Mouse (Mus musculus) monocyte, adult 2 months (primary cell): ENCODE measurements around the gene Cpeb1.
"Not testable (repeated sequence)": the region's sequence is repeated elsewhere in the genome, so short reads cannot be mapped to it uniquely, and the experiment has no call there.

Experiments
- DNase-seq, 2 experiments: peaks; one replicate each; pipeline ENCODE4 v3.0.0; 2022; ENCODE audit warnings: low spot score in 2 of 2, low read depth in 1 of 2

Gene Cpeb1

GRCm38 (mm10) chr7:81455155-81455651, at the start of gene Cpeb1:
TSS of gene Cpeb1 (minus strand) at chr7:81455465.
- DNase-seq, result no peak

GRCm38 (mm10) chr7:81501050-81501449, 45.8 kb upstream of the Cpeb1 start:
- DNase-seq, result no peak

- no peak for DNase-seq
Measured at GRCm38 (mm10) chr7:81498181-81498580, 42.9 kb upstream of the Cpeb1 start, which contains the start of gene BC048679. TSS of gene BC048679 (minus strand) at chr7:81498281.

- no peak for DNase-seq
Measured at GRCm38 (mm10) chr7:81497171-81497570, 41.9 kb upstream of the Cpeb1 start.

- DNase-seq, result no peak
Measured at GRCm38 (mm10) chr7:81493331-81494021, 38.2 kb upstream of the Cpeb1 start, which contains the start of gene Ap3b2. TSS of gene Ap3b2 (minus strand) at chr7:81493925.

GRCm38 (mm10) chr7:81492628-81493027, 37.4 kb upstream of the Cpeb1 start:
- DNase-seq, result no peak

- DNase-seq, result no peak
Measured at GRCm38 (mm10) chr7:81489649-81490048, 34.4 kb upstream of the Cpeb1 start.

GRCm38 (mm10) chr7:81480800-81481199, 25.5 kb upstream of the Cpeb1 start:
- DNase-seq, result no peak

GRCm38 (mm10) chr7:81479531-81480090, 24.3 kb upstream of the Cpeb1 start:
- no peak for DNase-seq

GRCm38 (mm10) chr7:81478261-81478660, 23.0 kb upstream of the Cpeb1 start:
- DNase-seq, result not testable (repeated sequence)

GRCm38 (mm10) chr7:81476833-81477232, 21.6 kb upstream of the Cpeb1 start:
- no peak for DNase-seq

- DNase-seq, result no peak
Measured at GRCm38 (mm10) chr7:81475221-81475620, 20.0 kb upstream of the Cpeb1 start.

GRCm38 (mm10) chr7:81464906-81465450, 9.7 kb upstream of the Cpeb1 start:
- DNase-seq, result no peak

- no peak for DNase-seq
Measured at GRCm38 (mm10) chr7:81464116-81464515, 8.9 kb upstream of the Cpeb1 start.

GRCm38 (mm10) chr7:81462815-81463214, 7.5 kb upstream of the Cpeb1 start:
- no peak for DNase-seq

- no peak for DNase-seq
Measured at GRCm38 (mm10) chr7:81454331-81455039, 780 bp downstream of the Cpeb1 start.

- no peak for DNase-seq
Measured at GRCm38 (mm10) chr7:81453443-81454274, 1.6 kb downstream of the Cpeb1 start.

GRCm38 (mm10) chr7:81452971-81453441, 2.3 kb downstream of the Cpeb1 start:
- DNase-seq, result no peak

- no peak for DNase-seq
Measured at GRCm38 (mm10) chr7:81398957-81399356, 56.3 kb downstream of the Cpeb1 start.

GRCm38 (mm10) chr7:81379363-81379762, 75.9 kb downstream of the Cpeb1 start:
- no peak for DNase-seq
